Mouse (Mus musculus): ENCODE measurements at regions not wholly inside any gene's neighbourhood (a gene's known extent, or its start where the extent isn't known, plus 50 kb on each side); places are given as distances from the start of the nearest gene placed in this dataset.

DNA sequence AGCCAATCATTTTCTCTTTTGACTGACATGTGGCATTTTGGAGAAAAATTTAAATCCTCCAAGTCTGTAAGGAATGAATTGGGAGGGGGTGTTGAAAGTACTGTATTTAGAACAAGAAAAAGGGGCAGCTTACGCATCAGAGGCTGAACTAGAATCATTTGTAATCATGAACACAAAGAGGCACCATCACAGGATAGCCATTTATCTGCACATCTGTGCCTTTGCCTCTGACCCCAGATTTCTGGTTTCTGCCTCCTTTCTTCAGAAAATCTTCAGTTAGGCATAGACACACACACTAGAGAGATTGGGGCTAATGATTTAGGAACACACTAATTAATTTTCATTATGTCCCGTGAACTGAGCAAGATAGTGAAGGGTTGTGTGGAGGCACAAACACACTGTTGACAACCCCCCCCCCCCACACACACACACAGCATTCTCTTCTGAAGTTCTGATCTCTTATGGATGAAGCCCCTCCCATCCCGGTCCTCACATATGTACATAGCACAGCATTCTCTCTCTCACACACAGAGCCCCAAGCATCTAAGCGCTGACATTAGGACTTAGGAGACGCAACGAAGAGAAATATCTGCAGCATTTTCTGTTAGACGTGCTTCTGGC lies 229.9 kb downstream of the Gm765 start:
- no peak for ATAC-seq (ENCODE audit: low read depth)
- Histone ChIP-seq H3K36me3 (ENCODE audit: control insufficient read depth, insufficient read depth) (no peaks in the 10 kb centered on the region), H3K27ac (ENCODE audit: low read length) (no peak overlapping the region), H3K27me3 (ENCODE audit: control insufficient read depth, insufficient read depth, low read depth, low read length) (no peaks in the 10 kb centered on the region), H3K4me2 (ENCODE audit: low read depth, low read length) (no peak overlapping the region), H3K4me3 (ENCODE audit: low read depth, low read length) (no peak overlapping the region), H3K9ac (ENCODE audit: low read depth, low read length) (no peak overlapping the region), H3K4me1 (ENCODE audit: control insufficient read depth, low read depth, low read length) (no peaks in the 10 kb centered on the region), H3K9me3 (replicated peaks; ENCODE audit: control insufficient read depth, low read length) (no peaks in the 10 kb centered on the region)
- 66% methylated on average over 7 of the region's 7 CpGs for WGBS (ENCODE audit: insufficient replicate concordance)

DNA sequence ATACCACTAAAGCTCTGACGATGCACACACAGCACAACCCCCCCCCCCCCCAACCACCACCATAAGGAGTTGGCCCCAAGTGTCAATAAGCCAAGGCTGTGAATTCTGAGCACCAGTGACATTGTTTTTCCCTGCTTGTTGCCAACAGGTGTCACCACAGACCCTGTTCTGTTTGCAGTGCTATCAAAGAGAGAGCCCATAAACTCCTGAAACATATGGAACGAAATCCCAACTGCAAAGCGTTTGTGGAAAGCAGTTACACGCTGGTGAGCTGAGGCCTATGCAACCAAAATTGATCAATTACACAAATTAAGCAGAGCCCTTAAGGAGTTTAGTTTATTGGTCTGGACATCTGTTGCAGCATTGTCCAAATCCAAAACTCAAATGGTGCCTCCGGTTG lies 235.4 kb downstream of the Gm765 start:
- no peak for ATAC-seq (ENCODE audit: low read depth)
- H3K27ac ChIP-seq (ENCODE audit: low read length): no peak overlapping the region
- H3K4me3 ChIP-seq (ENCODE audit: low read depth, low read length): no peak overlapping the region
- no peaks in the 10 kb centered on the region for H3K36me3 ChIP-seq (ENCODE audit: control insufficient read depth, insufficient read depth)
- H3K9me3 ChIP-seq (replicated peaks; ENCODE audit: control insufficient read depth, low read length): no peaks in the 10 kb centered on the region
- no peak overlapping the region for H3K9ac ChIP-seq (ENCODE audit: low read depth, low read length)
- H3K4me1 ChIP-seq (ENCODE audit: control insufficient read depth, low read depth, low read length): no peaks in the 10 kb centered on the region
- WGBS (ENCODE audit: insufficient replicate concordance): 61% methylated on average over 5 of the region's 5 CpGs
- H3K27me3 ChIP-seq (ENCODE audit: control insufficient read depth, insufficient read depth, low read depth, low read length): no peaks in the 10 kb centered on the region
- no peak overlapping the region for H3K4me2 ChIP-seq (ENCODE audit: low read depth, low read length)

DNA sequence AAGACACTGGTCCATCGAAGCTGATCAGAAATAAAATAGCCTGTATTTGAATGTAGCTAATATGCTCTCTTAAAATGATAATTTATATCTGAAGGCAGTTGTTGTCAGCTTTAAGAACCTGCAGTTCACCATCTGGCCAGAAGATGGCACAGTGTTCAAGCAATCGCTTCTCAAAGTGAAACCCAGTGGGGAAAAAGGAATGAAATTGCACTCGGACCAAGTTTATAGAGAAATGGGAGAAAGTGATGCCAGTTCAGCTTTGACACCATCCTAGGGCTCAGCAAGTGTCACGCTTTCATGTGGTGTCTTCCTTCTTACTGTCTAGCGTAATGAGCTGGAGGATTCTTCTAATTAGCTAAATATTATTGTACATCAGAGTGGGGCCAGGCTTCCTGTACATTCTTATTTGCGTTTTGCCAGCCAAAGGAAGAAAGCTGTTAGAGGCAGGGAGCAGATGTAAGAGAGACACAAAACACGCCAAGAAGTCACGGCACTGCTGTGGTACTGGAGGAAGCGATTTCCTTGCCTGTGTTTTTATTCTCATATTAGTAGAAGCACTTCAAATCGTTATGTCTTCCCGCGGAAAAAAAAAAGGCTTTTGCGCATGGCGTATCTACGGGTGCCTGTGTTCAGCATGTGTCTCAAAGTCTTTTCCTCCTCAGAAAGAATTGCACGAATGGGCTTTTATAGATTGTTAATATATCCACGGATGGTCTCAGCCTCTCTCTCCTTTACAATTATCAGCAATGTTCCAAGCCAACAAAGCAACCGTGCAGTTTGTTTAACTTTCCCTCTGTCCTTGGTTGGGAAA lies 237.1 kb downstream of the Gm765 start:
- no peak for ATAC-seq (ENCODE audit: low read depth)
- no peak overlapping the region for H3K27ac ChIP-seq (ENCODE audit: low read length)
- peak overlapping the region; percentile 54 for H3K4me3 ChIP-seq (ENCODE audit: low read depth, low read length)
- H3K36me3 ChIP-seq (ENCODE audit: control insufficient read depth, insufficient read depth): no peaks in the 10 kb centered on the region
- 0 out of 2 replicates have a peak overlapping the region, but pooled peaks have one; percentile 28 for H3K9ac ChIP-seq (ENCODE audit: low read depth, low read length)
- no peaks in the 10 kb centered on the region for H3K4me1 ChIP-seq (ENCODE audit: control insufficient read depth, low read depth, low read length)
- H3K9me3 ChIP-seq (replicated peaks; ENCODE audit: control insufficient read depth, low read length): no peaks in the 10 kb centered on the region
- H3K27me3 ChIP-seq (ENCODE audit: control insufficient read depth, insufficient read depth, low read depth, low read length): no peaks in the 10 kb centered on the region
- peak overlapping the region; percentile 60 for H3K4me2 ChIP-seq (ENCODE audit: low read depth, low read length)
- WGBS (ENCODE audit: insufficient replicate concordance): 35% methylated on average over 18 of the region's 18 CpGs

DNA sequence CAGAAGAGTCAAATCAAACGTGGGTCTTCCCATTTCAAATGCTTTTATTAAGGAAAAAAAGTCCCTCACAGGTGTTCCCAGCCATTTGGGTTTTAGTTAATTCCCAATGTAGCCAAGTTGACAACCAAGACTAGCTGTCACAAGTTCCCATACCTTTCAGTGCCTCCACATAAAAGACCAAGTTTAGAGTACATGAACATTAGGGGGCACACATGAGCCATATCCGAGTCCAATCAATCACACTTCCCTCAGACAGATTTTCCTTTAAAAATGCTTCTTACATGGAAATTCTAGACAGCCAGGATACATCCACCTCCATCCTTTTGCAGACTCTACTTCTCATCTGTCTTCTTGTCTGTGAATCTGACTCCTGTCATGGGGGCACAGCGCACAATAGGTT lies 238.1 kb downstream of the Gm765 start:
- Histone ChIP-seq H3K9ac (ENCODE audit: low read depth, low read length) (no peak overlapping the region), H3K36me3 (ENCODE audit: control insufficient read depth, insufficient read depth) (no peaks in the 10 kb centered on the region), H3K27ac (ENCODE audit: low read length) (no peak overlapping the region), H3K4me2 (ENCODE audit: low read depth, low read length) (no peak overlapping the region), H3K27me3 (ENCODE audit: control insufficient read depth, insufficient read depth, low read depth, low read length) (no peaks in the 10 kb centered on the region), H3K9me3 (replicated peaks; ENCODE audit: control insufficient read depth, low read length) (no peaks in the 10 kb centered on the region), H3K4me3 (ENCODE audit: low read depth, low read length) (no peak overlapping the region), H3K4me1 (ENCODE audit: control insufficient read depth, low read depth, low read length) (no peaks in the 10 kb centered on the region)
- ATAC-seq (ENCODE audit: low read depth): no peak
- 37% methylated on average over 3 of the region's 3 CpGs for WGBS (ENCODE audit: insufficient replicate concordance)

DNA sequence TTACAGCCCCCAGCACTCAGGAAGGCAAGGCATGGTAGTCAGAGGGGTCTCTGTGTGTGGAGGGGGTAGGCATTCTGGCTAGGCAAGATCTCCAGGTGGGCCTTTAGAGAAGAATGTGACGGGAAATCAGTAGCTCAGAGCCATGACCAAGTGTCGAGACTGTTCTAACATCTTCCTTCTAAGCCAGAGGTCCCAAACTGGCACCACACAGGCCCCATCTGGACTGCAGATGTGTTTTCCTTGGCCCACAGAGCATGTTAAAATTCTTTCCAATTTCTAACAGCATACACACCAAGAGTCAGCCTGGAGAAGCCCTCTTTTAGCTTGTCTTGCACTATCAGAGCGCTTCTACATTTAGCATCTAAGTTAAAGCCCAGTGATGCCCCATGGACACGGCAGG lies 241.5 kb downstream of the Gm765 start:
- no peaks in the 10 kb centered on the region for H3K4me1 ChIP-seq (ENCODE audit: control insufficient read depth, low read depth, low read length)
- 75% methylated on average over 4 of the region's 4 CpGs for WGBS (ENCODE audit: insufficient replicate concordance)
- H3K9ac ChIP-seq (ENCODE audit: low read depth, low read length): no peak overlapping the region
- no peaks in the 10 kb centered on the region for H3K36me3 ChIP-seq (ENCODE audit: control insufficient read depth, insufficient read depth)
- no peaks in the 10 kb centered on the region for H3K27me3 ChIP-seq (ENCODE audit: control insufficient read depth, insufficient read depth, low read depth, low read length)
- H3K4me3 ChIP-seq (ENCODE audit: low read depth, low read length): no peak overlapping the region
- H3K27ac ChIP-seq (ENCODE audit: low read length): no peak overlapping the region
- H3K9me3 ChIP-seq (replicated peaks; ENCODE audit: control insufficient read depth, low read length): no peaks in the 10 kb centered on the region
- ATAC-seq (ENCODE audit: low read depth): no peak
- no peak overlapping the region for H3K4me2 ChIP-seq (ENCODE audit: low read depth, low read length)

DNA sequence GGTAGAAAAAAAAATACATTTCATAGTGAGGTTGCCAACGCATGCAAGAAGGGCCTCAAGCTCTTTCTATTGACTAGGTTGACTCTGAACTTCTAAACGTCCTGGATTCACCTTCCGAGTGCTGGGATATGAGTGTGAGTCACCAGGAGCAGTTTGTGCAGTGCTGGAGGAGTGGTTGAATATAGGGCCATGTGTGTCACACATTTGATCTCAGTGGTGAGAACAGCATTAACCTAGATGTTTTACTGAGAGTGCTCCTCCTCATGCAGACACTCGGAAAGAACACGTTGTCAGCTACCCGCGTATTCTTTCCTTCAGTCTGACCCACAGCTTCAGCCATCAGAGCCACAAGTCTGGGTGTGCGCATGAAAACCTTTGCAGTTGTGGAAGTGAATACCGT lies 243.4 kb downstream of the Gm765 start:
- Histone ChIP-seq H3K9me3 (replicated peaks; ENCODE audit: control insufficient read depth, low read length) (no peaks in the 10 kb centered on the region), H3K4me2 (ENCODE audit: low read depth, low read length) (no peak overlapping the region), H3K27me3 (ENCODE audit: control insufficient read depth, insufficient read depth, low read depth, low read length) (no peaks in the 10 kb centered on the region), H3K36me3 (ENCODE audit: control insufficient read depth, insufficient read depth) (no peaks in the 10 kb centered on the region), H3K9ac (ENCODE audit: low read depth, low read length) (no peak overlapping the region), H3K4me1 (ENCODE audit: control insufficient read depth, low read depth, low read length) (no peaks in the 10 kb centered on the region), H3K4me3 (ENCODE audit: low read depth, low read length) (no peak overlapping the region), H3K27ac (ENCODE audit: low read length) (no peak overlapping the region)
- 68% methylated on average over 9 of the region's 9 CpGs for WGBS (ENCODE audit: insufficient replicate concordance)
- ATAC-seq (ENCODE audit: low read depth): no peak

DNA sequence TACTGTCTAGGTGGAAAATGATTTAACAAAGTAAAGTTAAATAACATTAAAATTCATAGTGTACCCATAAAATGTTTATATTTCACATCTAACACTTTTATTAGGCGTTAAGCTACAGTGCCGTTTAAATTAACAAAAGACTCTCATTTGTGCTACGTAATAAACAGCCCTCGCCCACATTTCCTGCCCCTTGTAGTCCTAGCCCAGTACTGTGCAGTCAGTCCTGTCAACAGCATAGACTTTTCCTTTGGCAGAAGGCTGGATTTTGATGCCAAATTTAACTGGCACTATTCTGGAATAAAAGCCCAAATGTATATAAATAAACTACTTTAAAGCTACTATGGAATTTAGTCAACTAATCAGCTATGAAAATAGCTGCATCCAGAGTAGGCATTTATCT lies 247.3 kb downstream of the Gm765 start:
- Histone ChIP-seq H3K4me3 (ENCODE audit: low read depth, low read length) (no peak overlapping the region), H3K27ac (ENCODE audit: low read length) (no peak overlapping the region), H3K4me2 (ENCODE audit: low read depth, low read length) (no peak overlapping the region), H3K4me1 (ENCODE audit: control insufficient read depth, low read depth, low read length) (no peaks in the 10 kb centered on the region), H3K9me3 (replicated peaks; ENCODE audit: control insufficient read depth, low read length) (no peaks in the 10 kb centered on the region), H3K9ac (ENCODE audit: low read depth, low read length) (no peak overlapping the region), H3K27me3 (ENCODE audit: control insufficient read depth, insufficient read depth, low read depth, low read length) (no peaks in the 10 kb centered on the region), H3K36me3 (ENCODE audit: control insufficient read depth, insufficient read depth) (no peaks in the 10 kb centered on the region)
- WGBS (ENCODE audit: insufficient replicate concordance): 66% methylated on average over 4 of the region's 4 CpGs
- ATAC-seq (ENCODE audit: low read depth): no peak

DNA sequence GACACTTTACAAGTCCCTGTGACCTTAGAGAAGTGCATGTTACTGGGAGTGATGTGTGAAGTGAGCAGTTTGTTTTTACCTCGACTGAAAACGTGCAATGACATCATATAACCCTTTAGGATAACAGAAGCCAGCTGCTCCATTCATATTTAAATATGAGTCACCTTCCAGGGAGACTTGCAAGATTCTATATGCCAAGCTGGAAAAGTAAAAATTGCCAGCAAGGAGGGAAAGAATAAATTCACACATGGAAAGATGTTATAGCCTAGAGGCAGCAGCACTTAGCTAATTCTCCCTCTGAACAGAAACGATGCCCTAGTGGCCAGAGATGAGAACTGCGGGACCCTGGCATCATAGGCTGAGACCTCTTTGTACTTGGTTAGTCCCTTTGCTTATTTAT lies 253.4 kb downstream of the Gm765 start:
- no peaks in the 10 kb centered on the region for H3K27me3 ChIP-seq (ENCODE audit: control insufficient read depth, insufficient read depth, low read depth, low read length)
- H3K4me1 ChIP-seq (ENCODE audit: control insufficient read depth, low read depth, low read length): no peaks in the 10 kb centered on the region
- H3K36me3 ChIP-seq (ENCODE audit: control insufficient read depth, insufficient read depth): no peaks in the 10 kb centered on the region
- H3K27ac ChIP-seq (ENCODE audit: low read length): no peak overlapping the region
- no peak for ATAC-seq (ENCODE audit: low read depth)
- WGBS (ENCODE audit: insufficient replicate concordance): 39% methylated on average over 4 of the region's 4 CpGs
- H3K4me2 ChIP-seq (ENCODE audit: low read depth, low read length): no peak overlapping the region
- no peak overlapping the region for H3K9ac ChIP-seq (ENCODE audit: low read depth, low read length)
- no peaks in the 10 kb centered on the region for H3K9me3 ChIP-seq (replicated peaks; ENCODE audit: control insufficient read depth, low read length)
- H3K4me3 ChIP-seq (ENCODE audit: low read depth, low read length): no peak overlapping the region

DNA sequence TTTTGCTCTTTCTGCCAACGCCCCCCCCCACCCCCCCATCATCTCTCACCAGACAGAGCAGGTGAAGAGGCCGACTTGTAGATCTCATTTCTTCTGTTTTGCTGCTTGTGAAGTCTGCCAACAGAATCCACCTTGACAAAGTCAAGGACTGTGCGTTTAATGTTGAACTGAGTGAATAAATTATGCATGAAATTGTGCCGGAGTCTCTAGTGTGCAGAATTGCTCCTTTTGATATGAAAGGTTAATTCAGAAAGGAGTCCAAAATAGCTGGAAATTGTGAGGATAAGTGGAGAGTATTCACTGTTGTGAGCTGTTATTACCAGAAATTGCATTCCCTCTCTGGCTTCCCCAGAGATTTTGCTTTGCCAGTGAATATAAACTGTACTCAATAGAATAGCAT lies 262.5 kb downstream of the Gm765 start:
- H3K27ac ChIP-seq (ENCODE audit: low read length): no peak overlapping the region
- no peaks in the 10 kb centered on the region for H3K27me3 ChIP-seq (ENCODE audit: control insufficient read depth, insufficient read depth, low read depth, low read length)
- no peak overlapping the region for H3K4me2 ChIP-seq (ENCODE audit: low read depth, low read length)
- no peaks in the 10 kb centered on the region for H3K4me1 ChIP-seq (ENCODE audit: control insufficient read depth, low read depth, low read length)
- H3K9ac ChIP-seq (ENCODE audit: low read depth, low read length): no peak overlapping the region
- H3K4me3 ChIP-seq (ENCODE audit: low read depth, low read length): no peak overlapping the region
- WGBS (ENCODE audit: insufficient replicate concordance): 55% methylated on average over 4 of the region's 4 CpGs
- no peaks in the 10 kb centered on the region for H3K9me3 ChIP-seq (replicated peaks; ENCODE audit: control insufficient read depth, low read length)
- no peak for ATAC-seq (ENCODE audit: low read depth)
- no peaks in the 10 kb centered on the region for H3K36me3 ChIP-seq (ENCODE audit: control insufficient read depth, insufficient read depth)
